Mouse (Mus musculus): ENCODE measurements around the gene Rnh1. TPM values are rescaled to one million over a fixed set of nuclear protein-coding genes. Genes with fewer than 3 reads are reported as not detected.
A peak's percentile ranks its signal among the peaks of the same experiment; 100 is the strongest.

Rnh1 gene
- polyA plus RNA-seq, 1 experiment from 2014 or later: 55.7 TPM

DNA sequence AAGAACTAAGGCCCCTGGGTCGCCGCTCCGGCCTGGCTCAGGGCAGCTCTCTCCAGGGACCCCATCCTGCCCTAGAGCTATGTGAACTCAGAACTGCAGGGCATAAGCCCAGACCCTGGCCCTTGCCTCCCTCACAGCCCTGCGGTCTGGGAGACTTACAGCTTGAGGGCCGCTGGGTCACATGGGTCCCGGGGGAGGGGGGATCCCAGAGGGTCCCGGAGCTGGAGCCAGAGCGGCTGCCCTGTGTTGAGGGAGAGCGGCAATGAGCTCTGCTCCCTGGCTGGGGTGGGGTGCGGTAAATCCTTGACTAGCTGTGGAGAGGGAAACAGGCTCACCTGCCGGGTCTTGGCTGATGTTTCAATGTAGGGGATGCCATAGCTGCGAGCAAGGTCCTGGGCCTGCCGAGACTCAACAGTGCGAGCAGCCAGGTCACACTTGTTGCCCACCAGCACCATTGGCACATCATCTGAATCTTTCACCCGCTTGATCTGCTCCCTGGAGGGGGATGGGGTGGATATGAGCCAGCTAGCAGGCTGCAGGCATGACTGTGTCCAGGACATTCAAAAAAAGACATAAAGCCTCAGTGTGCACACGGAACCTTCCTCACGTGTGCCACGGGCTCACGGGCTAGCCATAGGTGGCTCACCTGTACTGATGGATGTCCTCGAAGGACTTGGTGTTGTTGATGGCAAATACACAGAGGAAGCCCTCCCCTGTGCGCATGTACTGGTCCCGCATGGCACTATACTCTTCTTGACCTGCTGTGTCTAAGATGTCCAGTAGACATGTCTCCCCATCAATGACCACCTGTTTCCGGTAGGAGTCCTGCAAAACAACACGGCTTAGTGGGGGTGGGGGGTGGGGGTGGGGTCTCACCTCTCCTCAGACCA is 19.4 kb upstream of the Rnh1 start:
- ATAC-seq: no peak
- H3K9me3 ChIP-seq (ENCODE audit: low read length): no peaks in the 10 kb centered on the region
- peak overlapping the region; percentile 100 for H3K4me2 ChIP-seq (ENCODE audit: low read depth, low read length)
- 91% methylated on average over 24 of the region's 24 CpGs for WGBS (ENCODE audit: insufficient replicate concordance)
- H3K9ac ChIP-seq (replicated peaks): peak overlapping the region; percentile 16; the same call in 1 of the 2 replicates
- TF ChIP-seq EP300 (IDR thresholded peaks at IDR 0.05; ENCODE audit: low read depth) (no peak), CTCF (IDR thresholded peaks at IDR 0.05; ENCODE audit: low read depth) (no peak)
- no peak overlapping the region for H3K4me3 ChIP-seq (ENCODE audit: low read depth, low read length)
- no peak for DNase-seq
- no peak overlapping the region for H3K27ac ChIP-seq (ENCODE audit: low read depth)
- H3K27me3 ChIP-seq (ENCODE audit: insufficient read depth, low read length): no peaks in the 10 kb centered on the region
- H3K4me1 ChIP-seq (ENCODE audit: insufficient read depth): peaks cover 29% of the 10 kb centered on the region
- H3K36me3 ChIP-seq (replicated peaks; ENCODE audit: insufficient read depth, low read length): peaks cover 32% of the 10 kb centered on the region

DNA sequence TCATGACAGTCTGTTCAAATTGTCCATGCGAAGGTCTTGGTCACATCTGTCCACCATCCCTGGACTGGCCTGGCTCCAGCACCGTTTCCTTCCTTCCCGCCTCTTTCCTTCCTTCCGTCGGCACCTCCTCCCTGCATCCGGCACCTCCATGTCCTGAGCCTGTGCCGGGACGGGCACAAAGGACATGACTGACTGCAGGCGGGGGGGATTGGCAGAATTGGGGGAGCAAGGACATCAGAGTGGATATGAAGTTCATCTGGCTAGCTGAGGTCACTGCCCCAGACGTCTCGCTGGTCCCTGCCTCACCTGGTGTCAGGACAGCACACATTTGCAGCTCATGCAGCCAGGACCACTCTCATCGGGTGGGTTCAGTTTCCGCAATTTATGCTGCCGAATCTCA is 18.4 kb upstream of the Rnh1 start:
- Histone ChIP-seq H3K27ac (ENCODE audit: low read depth) (no peak overlapping the region), H3K4me1 (ENCODE audit: insufficient read depth) (peaks cover 24% of the 10 kb centered on the region), H3K4me2 (ENCODE audit: low read depth, low read length) (no peak overlapping the region), H3K27me3 (ENCODE audit: insufficient read depth, low read length) (no peaks in the 10 kb centered on the region), H3K9ac (replicated peaks) (no peak overlapping the region), H3K4me3 (ENCODE audit: low read depth, low read length) (no peak overlapping the region), H3K36me3 (replicated peaks; ENCODE audit: insufficient read depth, low read length) (peaks cover 32% of the 10 kb centered on the region), H3K9me3 (ENCODE audit: low read length) (no peaks in the 10 kb centered on the region)
- no peak for TF ChIP-seq CTCF (IDR thresholded peaks at IDR 0.05; ENCODE audit: low read depth)
- TF ChIP-seq EP300 (IDR thresholded peaks at IDR 0.05; ENCODE audit: low read depth): no peak
- DNase-seq (no peak), ATAC-seq (no peak)
- WGBS (ENCODE audit: insufficient replicate concordance): 88% methylated on average over 14 of the region's 14 CpGs

DNA sequence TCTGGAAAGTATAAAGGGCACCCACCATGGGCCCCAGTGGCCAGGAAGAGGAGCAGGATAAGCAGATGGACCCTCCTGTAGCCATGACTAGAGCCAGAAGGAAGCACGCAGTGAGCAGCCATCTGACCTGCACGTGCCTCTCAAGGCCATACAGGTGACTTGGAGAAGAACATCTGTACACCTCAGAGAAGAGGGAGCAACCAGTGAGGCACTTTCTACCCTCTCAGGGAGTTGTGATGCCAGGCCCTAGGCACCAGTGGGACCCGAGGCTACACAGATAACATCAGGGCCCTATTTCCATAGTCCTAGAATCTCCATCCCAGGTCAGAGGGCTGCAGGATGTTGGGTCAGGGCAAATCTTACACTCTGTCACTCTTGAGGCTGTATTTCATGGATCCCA is 17.6 kb upstream of the Rnh1 start:
- peaks cover 24% of the 10 kb centered on the region for H3K4me1 ChIP-seq (ENCODE audit: insufficient read depth)
- no peak for ATAC-seq
- no peak overlapping the region for H3K27ac ChIP-seq (ENCODE audit: low read depth)

DNA sequence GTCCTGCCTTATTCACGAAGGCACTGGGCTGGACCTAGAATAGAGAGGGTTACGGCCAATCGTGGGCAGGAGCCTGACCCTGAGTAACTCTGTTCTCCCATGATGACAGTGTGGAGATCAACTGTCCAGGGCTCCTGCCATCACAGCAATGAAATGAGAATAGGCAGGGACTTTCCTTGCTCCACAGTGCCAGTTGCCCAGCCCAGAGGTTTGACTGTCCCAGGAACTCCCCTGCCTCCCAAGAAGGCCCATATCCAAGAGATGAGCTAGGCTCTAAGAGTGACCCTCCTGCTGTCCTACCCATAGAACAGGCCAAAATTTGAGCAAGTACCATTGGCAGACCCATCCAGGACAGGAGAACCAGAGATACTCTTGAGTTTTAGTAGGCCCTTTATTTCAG is 16.1 kb upstream of the Rnh1 start:
- Histone ChIP-seq H3K9me3 (ENCODE audit: low read length) (no peaks in the 10 kb centered on the region), H3K4me1 (ENCODE audit: insufficient read depth) (peaks cover 13% of the 10 kb centered on the region), H3K4me3 (ENCODE audit: low read depth, low read length) (no peak overlapping the region), H3K9ac (replicated peaks) (no peak overlapping the region), H3K36me3 (replicated peaks; ENCODE audit: insufficient read depth, low read length) (peaks cover 32% of the 10 kb centered on the region), H3K27me3 (ENCODE audit: insufficient read depth, low read length) (no peaks in the 10 kb centered on the region), H3K4me2 (ENCODE audit: low read depth, low read length) (no peak overlapping the region), H3K27ac (ENCODE audit: low read depth) (no peak overlapping the region)
- no peak for TF ChIP-seq EP300 (IDR thresholded peaks at IDR 0.05; ENCODE audit: low read depth)
- TF ChIP-seq CTCF (IDR thresholded peaks at IDR 0.05; ENCODE audit: low read depth): no peak
- no peak for DNase-seq
- WGBS (ENCODE audit: insufficient replicate concordance): 89% methylated on average over 3 of the region's 3 CpGs
- no peak for ATAC-seq

More for the DNA sequence above, 17.6 kb upstream of the Rnh1 start:
- H3K9me3 ChIP-seq (ENCODE audit: low read length): no peaks in the 10 kb centered on the region
- H3K36me3 ChIP-seq (replicated peaks; ENCODE audit: insufficient read depth, low read length): peaks cover 32% of the 10 kb centered on the region
- no peak for DNase-seq
- no peak overlapping the region for H3K4me3 ChIP-seq (ENCODE audit: low read depth, low read length)
- 74% methylated on average over 3 of the region's 3 CpGs for WGBS (ENCODE audit: insufficient replicate concordance)
- TF ChIP-seq CTCF (IDR thresholded peaks at IDR 0.05; ENCODE audit: low read depth) (no peak), EP300 (IDR thresholded peaks at IDR 0.05; ENCODE audit: low read depth) (no peak)
- no peak overlapping the region for H3K9ac ChIP-seq (replicated peaks)
- H3K27me3 ChIP-seq (ENCODE audit: insufficient read depth, low read length): no peaks in the 10 kb centered on the region
- H3K4me2 ChIP-seq (ENCODE audit: low read depth, low read length): no peak overlapping the region

DNA sequence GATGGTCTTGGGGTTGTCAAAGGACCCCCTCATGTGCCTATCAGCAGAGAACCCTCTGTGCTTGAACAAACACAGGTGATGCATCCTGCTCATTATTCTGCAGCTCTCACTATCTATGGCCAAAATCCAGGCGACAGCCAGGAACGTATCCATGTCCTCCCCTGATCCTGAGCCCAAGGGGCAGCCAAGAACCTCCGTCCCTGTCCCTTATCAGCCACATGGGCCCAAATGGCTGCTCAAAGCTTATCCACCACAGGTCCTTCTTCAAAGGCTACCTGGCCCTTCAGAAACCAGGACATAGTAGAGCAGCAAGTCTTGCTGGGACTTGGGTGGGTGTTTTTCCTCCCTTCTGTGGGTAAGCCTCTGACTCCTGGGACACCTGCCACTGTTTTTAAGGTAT is 15.5 kb upstream of the Rnh1 start:
- DNase-seq (no peak), ATAC-seq (no peak)
- Histone ChIP-seq H3K4me3 (ENCODE audit: low read depth, low read length) (no peak overlapping the region), H3K27me3 (ENCODE audit: insufficient read depth, low read length) (no peaks in the 10 kb centered on the region), H3K27ac (ENCODE audit: low read depth) (no peak overlapping the region), H3K9me3 (ENCODE audit: low read length) (no peaks in the 10 kb centered on the region), H3K4me1 (ENCODE audit: insufficient read depth) (peaks cover 12% of the 10 kb centered on the region), H3K4me2 (ENCODE audit: low read depth, low read length) (no peak overlapping the region), H3K9ac (replicated peaks) (no peak overlapping the region), H3K36me3 (replicated peaks; ENCODE audit: insufficient read depth, low read length) (peaks cover 32% of the 10 kb centered on the region)
- no peak for TF ChIP-seq EP300 (IDR thresholded peaks at IDR 0.05; ENCODE audit: low read depth)
- TF ChIP-seq CTCF (IDR thresholded peaks at IDR 0.05; ENCODE audit: low read depth): no peak
- 69% methylated on average over 3 of the region's 3 CpGs for WGBS (ENCODE audit: insufficient replicate concordance)

DNA sequence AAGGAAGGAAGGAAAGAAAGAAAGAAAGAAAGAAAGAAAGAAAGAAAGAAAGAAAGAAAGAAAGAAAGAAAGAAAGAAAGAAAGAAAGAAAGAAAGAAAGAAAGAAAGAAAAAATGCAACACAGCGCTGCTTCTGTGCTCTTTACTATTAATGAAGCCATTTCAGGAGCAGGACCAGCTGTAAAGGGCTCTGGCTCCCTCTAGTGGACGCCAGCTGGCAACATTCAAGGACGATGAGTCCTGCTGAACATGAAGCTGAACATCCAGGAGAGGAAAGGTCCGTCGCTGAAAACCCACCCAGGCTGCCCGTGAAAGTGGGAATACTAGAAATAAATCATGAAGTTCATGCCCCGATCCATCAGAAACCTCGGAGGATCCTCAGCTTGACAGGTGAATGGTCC is 3.5 kb upstream of the Rnh1 start:
- H3K36me3 ChIP-seq (replicated peaks; ENCODE audit: insufficient read depth, low read length): no peaks in the 10 kb centered on the region
- no peaks in the 10 kb centered on the region for H3K9me3 ChIP-seq (ENCODE audit: low read length)
- H3K4me1 ChIP-seq (ENCODE audit: insufficient read depth): peaks cover 14% of the 10 kb centered on the region
- H3K27me3 ChIP-seq (ENCODE audit: insufficient read depth, low read length): 0 out of 2 replicates have a peak, but pooled peaks cover 2% of the 10 kb centered on the region
- ATAC-seq: no peak
- no peak overlapping the region for H3K4me3 ChIP-seq (ENCODE audit: low read depth, low read length)
- H3K27ac ChIP-seq (ENCODE audit: low read depth): no peak overlapping the region
- no peak overlapping the region for H3K4me2 ChIP-seq (ENCODE audit: low read depth, low read length)
- TF ChIP-seq EP300 (IDR thresholded peaks at IDR 0.05; ENCODE audit: low read depth): no peak
- TF ChIP-seq CTCF (IDR thresholded peaks at IDR 0.05; ENCODE audit: low read depth): peak; percentile 98
- DNase-seq: peak; percentile 91
- H3K9ac ChIP-seq (replicated peaks): no peak overlapping the region
- under 1% methylated on average over 8 of the region's 8 CpGs for WGBS (ENCODE audit: insufficient replicate concordance)
